In genomic region chr9:86327341-86327740, GRCm38 (mm10) we compare ENCODE assay signal across 23 mouse cellular contexts.
A peak's percentile ranks its signal among the peaks of the same experiment; 100 is the strongest.
DNase-seq lines count a peak whose midpoint lies in the region; ATAC-seq and TF ChIP-seq lines count a peak whose summit lies in the region.
"Had no signal": no experiment of that assay in that cellular context is flagged by ENCODE, and none has a peak within 500 bp of the region (broad histone marks: within the 10 kb centered on the region; RNA-seq: fewer than 3 reads in every experiment).

No protein-coding gene starts in this region.

- no peak for TF ChIP-seq RAD21 in CH12.LX (IDR thresholded peaks at IDR 0.05; ENCODE audit: low read depth, low read length)

- H3K9ac ChIP-seq in kidney, embryonic 14.5 days (ENCODE audit: low read depth, low read length) = 0 out of 2 replicates have a peak overlapping the region, but pooled peaks have one; percentile 4
- peak overlapping the region; percentile 26; the same call in 1 of the 2 replicates for H3K9ac ChIP-seq in limb, embryonic 13.5 days
- H3K9ac ChIP-seq in CH12.LX (ENCODE audit: insufficient read depth, low read depth) = no peak overlapping the region
- H3K9ac ChIP-seq: forebrain, embryonic 12.5 days; forebrain, embryonic 15.5 days; heart, embryonic 13.5 days; hindbrain, embryonic 12.5 days; hindbrain, embryonic 15.5 days had no signal

- no peak; the same call in 1 of the 2 replicates for TF ChIP-seq EP300 in CH12.LX (IDR thresholded peaks at IDR 0.05; ENCODE audit: low read length)

- H3K36me3 ChIP-seq in kidney, embryonic 14.5 days (ENCODE audit: control insufficient read depth, insufficient read depth, low read length) = no peaks in the 10 kb centered on the region
- no peaks in the 10 kb centered on the region for H3K36me3 ChIP-seq in limb, embryonic 13.5 days
- H3K36me3 ChIP-seq in limb, embryonic 10.5 days = no peaks in the 10 kb centered on the region
- no peaks in the 10 kb centered on the region for H3K36me3 ChIP-seq in CH12.LX (replicated peaks in 1 of 2; ENCODE audit: control insufficient read depth in 1 of 2, insufficient read depth in 1 of 2, low read length in 1 of 2)
- H3K36me3 ChIP-seq: forebrain, embryonic 12.5 days; forebrain, embryonic 15.5 days; G1E; heart, embryonic 10.5 days; heart, embryonic 13.5 days; hindbrain, embryonic 12.5 days; hindbrain, embryonic 15.5 days had no signal

- dilution Hi-C loops in CH12.LX (cut with MboI; ENCODE audit: extremely low pct_ligation_motif_present, extremely low pct_unique_long_range_greater_than_20kb, low sequenced_read_pairs) = no loop called here

- 0 out of 2 replicates have a peak, but pooled peaks cover 7% of the 10 kb centered on the region for H3K4me1 ChIP-seq in kidney, embryonic 14.5 days (ENCODE audit: control insufficient read depth, insufficient read depth, low read length)
- peaks cover 25% of the 10 kb centered on the region for H3K4me1 ChIP-seq in limb, embryonic 13.5 days
- peaks cover 3% of the 10 kb centered on the region; the same call in 1 of the 2 replicates for H3K4me1 ChIP-seq in limb, embryonic 10.5 days
- H3K4me1 ChIP-seq in CH12.LX (ENCODE audit: control insufficient read depth in 1 of 2, insufficient read depth in 2 of 2) = peaks cover 0 to 40% of the 10 kb centered on the region in 2 experiments; a peak in 2 of 4 replicates
- H3K4me1 ChIP-seq: forebrain, embryonic 15.5 days had no signal

- in situ Hi-C loops in CH12.LX (cut with MboI; ENCODE audit: low pct_ligation_motif_present, low pct_unique_long_range_greater_than_20kb, low sequenced_read_pairs) = no loop called here

- no peaks in the 10 kb centered on the region for H3K9me3 ChIP-seq in kidney, embryonic 14.5 days (ENCODE audit: control insufficient read depth, low read length)
- no peaks in the 10 kb centered on the region for H3K9me3 ChIP-seq in limb, embryonic 13.5 days
- no peaks in the 10 kb centered on the region for H3K9me3 ChIP-seq in limb, embryonic 10.5 days (replicated peaks)
- H3K9me3 ChIP-seq in CH12.LX (replicated peaks; ENCODE audit: low read length) = peaks cover 3% of the 10 kb centered on the region
- H3K9me3 ChIP-seq: forebrain, embryonic 12.5 days; forebrain, embryonic 15.5 days; G1E; heart, embryonic 10.5 days; hindbrain, embryonic 12.5 days; hindbrain, embryonic 15.5 days had no signal

- no peak overlapping the region for H3K4me2 ChIP-seq in kidney, embryonic 14.5 days (replicated peaks; ENCODE audit: low read depth, low read length)
- no peak overlapping the region for H3K4me2 ChIP-seq in limb, embryonic 13.5 days (replicated peaks)
- no peak overlapping the region for H3K4me2 ChIP-seq in CH12.LX (ENCODE audit: insufficient read depth, low read depth, poor library complexity, severe bottlenecking)
- H3K4me2 ChIP-seq: forebrain, embryonic 12.5 days; forebrain, embryonic 15.5 days; heart, embryonic 13.5 days; hindbrain, embryonic 12.5 days; hindbrain, embryonic 15.5 days had no signal

- no peaks in the 10 kb centered on the region for H3K27me3 ChIP-seq in kidney, embryonic 14.5 days (ENCODE audit: control insufficient read depth, insufficient read depth, low read length)
- no peaks in the 10 kb centered on the region for H3K27me3 ChIP-seq in limb, embryonic 13.5 days
- no peaks in the 10 kb centered on the region for H3K27me3 ChIP-seq in limb, embryonic 10.5 days (ENCODE audit: low read depth, poor library complexity, severe bottlenecking)
- no peaks in the 10 kb centered on the region for H3K27me3 ChIP-seq in CH12.LX (replicated peaks)
- H3K27me3 ChIP-seq: forebrain, embryonic 15.5 days; heart, embryonic 13.5 days; hindbrain, embryonic 12.5 days; hindbrain, embryonic 15.5 days had no signal

- no peak overlapping the region for H3K4me3 ChIP-seq in kidney, embryonic 14.5 days (ENCODE audit: low read length)
- no peak overlapping the region for H3K4me3 ChIP-seq in limb, embryonic 13.5 days
- H3K4me3 ChIP-seq in limb, embryonic 10.5 days = no peak overlapping the region
- no peak overlapping the region for H3K4me3 ChIP-seq in CH12.LX (replicated peaks in 1 of 3; ENCODE audit: low read depth in 2 of 3, low read length in 2 of 3, poor library complexity in 1 of 3)
- H3K4me3 ChIP-seq: forebrain, embryonic 12.5 days; forebrain, embryonic 15.5 days; heart, adult 2 months; heart, embryonic 10.5 days; heart, embryonic 13.5 days; hindbrain, embryonic 12.5 days; hindbrain, embryonic 15.5 days had no signal

- TF ChIP-seq CTCF in CH12.LX (conservative IDR thresholded peaks at IDR 0.05 in 1 of 2, IDR thresholded peaks at IDR 0.05 in 1 of 2; ENCODE audit: low read depth in 2 of 2, low read length in 2 of 2) = no peak

- no peak for TF ChIP-seq POLR2A in CH12.LX (IDR thresholded peaks at IDR 0.05; ENCODE audit: low read depth, low read length)

- 44% methylated on average over 3 of the region's 3 CpGs for WGBS in kidney, embryonic 14.5 days
- 63% methylated on average over 3 of the region's 3 CpGs for WGBS in limb, embryonic 13.5 days
- 82% methylated on average over 3 of the region's 3 CpGs for WGBS in limb, embryonic 10.5 days

- H3K27ac ChIP-seq in kidney, embryonic 14.5 days (ENCODE audit: low read depth, low read length) = no peak overlapping the region
- no peak overlapping the region for H3K27ac ChIP-seq in limb, embryonic 13.5 days
- H3K27ac ChIP-seq in limb, embryonic 10.5 days = no peak overlapping the region
- H3K27ac ChIP-seq in CH12.LX (ENCODE audit: insufficient read depth, low read depth) = no peak overlapping the region
- H3K27ac ChIP-seq: forebrain, embryonic 12.5 days; forebrain, embryonic 15.5 days; heart, adult 2 months; heart, embryonic 10.5 days; heart, embryonic 13.5 days; hindbrain, embryonic 12.5 days; hindbrain, embryonic 15.5 days had no signal

- peak; percentile 89 for ATAC-seq in kidney, embryonic 14.5 days (ENCODE audit: low FRiP score, low TSS enrichment)
- no peak for ATAC-seq in limb, embryonic 13.5 days (ENCODE audit: low FRiP score, low read depth)
- ATAC-seq: activated CD4-positive, CD25-positive, alpha-beta regulatory T cell, adult 4 months; forebrain, embryonic 15.5 days had no signal

- no peaks in the 10 kb centered on the region for H3K79me2 ChIP-seq in CH12.LX (replicated peaks; ENCODE audit: control insufficient read depth, extremely low read depth, insufficient read depth, poor library complexity, severe bottlenecking)

- DNase-seq in kidney, postnatal 25 days = no peak
- DNase-seq in limb, embryonic 10.5 days (ENCODE audit: low spot score) = no peak
- DNase-seq in A20 (ENCODE audit: low read depth, low spot score) = peak; percentile 63
- DNase-seq in CH12.LX (ENCODE audit: extremely low read depth) = peak; percentile 51
- no peak for DNase-seq in c-Kit-positive CD71-positive TER-119-positive erythroid progenitor cells, embryonic 14.5 days (ENCODE audit: low spot score)
- DNase-seq in thymus, postnatal 36 days = no peak
- DNase-seq: adrenal gland, adult 8-10 months; adrenal gland, postnatal 25 days; cerebellum, adult 18-20 months; cerebellum, adult 9-10 months; cerebellum, postnatal 14 days; gastrocnemius, postnatal 25 days; heart, adult 2 months had no signal

TF ChIP-seq in CH12.LX, 34 proteins besides CTCF, POLR2A, EP300 and RAD21:
- no peak for TF ChIP-seq USF2 (conservative IDR thresholded peaks at IDR 0.05; ENCODE audit: low read depth, low read length)
- TF ChIP-seq MAX (IDR thresholded peaks at IDR 0.05; ENCODE audit: low read length) = no peak
- no peak for TF ChIP-seq ZKSCAN1 (IDR thresholded peaks at IDR 0.05; ENCODE audit: borderline replicate concordance, low read depth, low read length)
- peak; percentile 27 for TF ChIP-seq ETS1 (conservative IDR thresholded peaks at IDR 0.05; ENCODE audit: low read depth, low read length)
- TF ChIP-seq ZC3H11A (IDR thresholded peaks at IDR 0.05; ENCODE audit: low read depth, low read length) = no peak
- no peak for TF ChIP-seq IRF4 (IDR thresholded peaks at IDR 0.05; ENCODE audit: low read depth, low read length)
- no peak for TF ChIP-seq SIN3A (IDR thresholded peaks at IDR 0.05; ENCODE audit: low read length)
- TF ChIP-seq CHD2 (IDR thresholded peaks at IDR 0.05; ENCODE audit: low read length) = no peak

Comparison
In these comparisons a context has a peak if more than half of its experiments do, and no peak if none do; other contexts are left out.
1. DNase-seq: peak in A20 (single experiment) and CH12.LX (single experiment); none in kidney, postnatal 25 days (0 of 2), limb, embryonic 10.5 days (single experiment), c-Kit-positive CD71-positive TER-119-positive erythroid progenitor cells, embryonic 14.5 days (single experiment) and thymus, postnatal 36 days (0 of 2).